20 mouse cellular contexts compared by ENCODE assay signal in the genomic region with DNA sequence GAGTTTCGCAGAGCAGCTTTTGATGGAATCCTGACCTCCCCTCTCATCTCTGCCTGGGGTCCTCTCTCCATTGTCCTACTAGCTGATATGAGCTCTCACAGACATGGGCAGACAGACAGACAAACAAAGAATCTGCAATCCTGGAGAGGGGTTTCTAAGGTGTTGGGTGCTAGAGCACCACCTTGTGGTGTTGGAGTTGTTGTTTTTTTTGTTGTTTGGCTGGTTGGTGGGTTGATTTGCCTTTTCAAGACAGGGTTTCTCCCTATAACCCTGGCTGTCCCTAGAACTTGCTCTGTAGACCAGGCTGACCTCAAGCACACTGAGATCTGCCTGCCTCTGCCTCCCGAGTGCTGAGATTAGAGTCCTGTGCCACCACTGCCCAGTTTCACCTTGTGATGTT. TPM values are rescaled to one million over a fixed set of nuclear protein-coding genes. Genes with fewer than 3 reads are reported as not detected.
DNase-seq lines count a peak whose midpoint lies in the region; ATAC-seq and TF ChIP-seq lines count a peak whose summit lies in the region.
"Had no signal": no experiment of that assay in that cellular context is flagged by ENCODE, and none has a peak within 500 bp of the region (broad histone marks: within the 10 kb centered on the region; RNA-seq: fewer than 3 reads in every experiment).

No protein-coding gene starts in this region.

- no peak overlapping the region for H3K27ac ChIP-seq in intestine, postnatal 0 days (ENCODE audit: low read depth, low read length)
- H3K27ac ChIP-seq in intestine, embryonic 16.5 days (ENCODE audit: low read length) = no peak overlapping the region
- no peak overlapping the region for H3K27ac ChIP-seq in neural tube, embryonic 11.5 days (ENCODE audit: low read depth, low read length)
- 0 out of 2 replicates have a peak overlapping the region, but pooled peaks have one; percentile 8 for H3K27ac ChIP-seq in ES-E14 (ENCODE audit: insufficient read depth, low read depth, low read length, poor library complexity, severe bottlenecking)
- H3K27ac ChIP-seq in stomach, postnatal 0 days (replicated peaks) = no peak overlapping the region
- H3K27ac ChIP-seq: liver, embryonic 15.5 days had no signal

- DNase-seq in neural tube, embryonic 11.5 days (ENCODE audit: low spot score) = peak; percentile 5
- no peak for DNase-seq in neural tube, embryonic 10.5 days (ENCODE audit: extremely low spot score, low spot score)
- DNase-seq in ES-E14 (ENCODE audit: low read depth, low spot score) = no peak
- no peak for DNase-seq in stomach, postnatal 0 days (ENCODE audit: low spot score)
- no peak for DNase-seq in thymus, postnatal 36 days
- DNase-seq: cerebellum, adult 8-10 months; heart, adult 11 months; heart, postnatal 14 days; kidney, postnatal 10 days; thymus, adult 18-20 months had no signal

- peak; percentile 49 for TF ChIP-seq CTCF in intestine, postnatal 0 days (IDR thresholded peaks at IDR 0.05; ENCODE audit: low read depth)
- peak; percentile 51 for TF ChIP-seq CTCF in stomach, postnatal 0 days (IDR thresholded peaks at IDR 0.05; ENCODE audit: low read depth)

- H3K36me3 ChIP-seq in intestine, postnatal 0 days (ENCODE audit: control insufficient read depth, insufficient read depth) = no peaks in the 10 kb centered on the region
- H3K36me3 ChIP-seq in intestine, embryonic 16.5 days (ENCODE audit: control insufficient read depth, insufficient read depth, low read length) = no peaks in the 10 kb centered on the region
- no peaks in the 10 kb centered on the region for H3K36me3 ChIP-seq in neural tube, embryonic 11.5 days (ENCODE audit: control insufficient read depth, insufficient read depth, low read length)
- H3K36me3 ChIP-seq in ES-E14 (ENCODE audit: control insufficient read depth, insufficient read depth, low read length, poor library complexity, severe bottlenecking) = no peaks in the 10 kb centered on the region
- H3K36me3 ChIP-seq in stomach, postnatal 0 days (ENCODE audit: control insufficient read depth, insufficient read depth, low read length) = no peaks in the 10 kb centered on the region
- H3K36me3 ChIP-seq: liver, embryonic 15.5 days had no signal

- ATAC-seq in intestine, postnatal 0 days = no peak
- ATAC-seq in intestine, embryonic 16.5 days = no peak
- no peak for ATAC-seq in neural tube, embryonic 11.5 days (ENCODE audit: insufficient read depth, low FRiP score, low TSS enrichment)
- ATAC-seq in stomach, postnatal 0 days (ENCODE audit: low FRiP score, low TSS enrichment) = no peak
- ATAC-seq: hindbrain, embryonic 16.5 days had no signal

- WGBS in intestine, postnatal 0 days = 72% methylated on average over 2 of the region's 2 CpGs
- 58% methylated on average over 2 of the region's 2 CpGs for WGBS in intestine, embryonic 16.5 days
- 53% methylated on average over 2 of the region's 2 CpGs for WGBS in neural tube, embryonic 11.5 days
- WGBS in stomach, postnatal 0 days = 59% methylated on average over 2 of the region's 2 CpGs

- no peak overlapping the region for H3K9ac ChIP-seq in intestine, postnatal 0 days (ENCODE audit: low read depth, low read length)
- no peak overlapping the region for H3K9ac ChIP-seq in intestine, embryonic 16.5 days (ENCODE audit: low read depth, low read length)
- H3K9ac ChIP-seq in neural tube, embryonic 11.5 days (ENCODE audit: low read length) = no peak overlapping the region
- peak overlapping the region; percentile 42; the same call in 1 of the 2 replicates for H3K9ac ChIP-seq in ES-E14 (ENCODE audit: insufficient read depth, low read depth, low read length, poor library complexity, severe bottlenecking)
- H3K9ac ChIP-seq in stomach, postnatal 0 days (ENCODE audit: low read length) = no peak overlapping the region
- H3K9ac ChIP-seq: liver, embryonic 15.5 days had no signal

- no peaks in the 10 kb centered on the region for H3K9me3 ChIP-seq in intestine, postnatal 0 days (ENCODE audit: control insufficient read depth)
- H3K9me3 ChIP-seq in intestine, embryonic 16.5 days (ENCODE audit: control insufficient read depth, low read length) = no peaks in the 10 kb centered on the region
- H3K9me3 ChIP-seq in neural tube, embryonic 11.5 days (ENCODE audit: control insufficient read depth, low read length) = no peaks in the 10 kb centered on the region
- H3K9me3 ChIP-seq in ES-E14 (ENCODE audit: control insufficient read depth, insufficient read depth, low read depth, low read length) = no peaks in the 10 kb centered on the region
- no peaks in the 10 kb centered on the region for H3K9me3 ChIP-seq in stomach, postnatal 0 days (ENCODE audit: control insufficient read depth, low read length)
- H3K9me3 ChIP-seq: liver, embryonic 15.5 days had no signal

- in situ Hi-C loops in ES-E14 (cut with MboI; ENCODE audit: low sequenced_read_pairs in 2 of 2, unreplicated experiment in 2 of 2) = no loop called here

- H3K4me2 ChIP-seq in intestine, postnatal 0 days (replicated peaks; ENCODE audit: low read depth) = no peak overlapping the region
- H3K4me2 ChIP-seq in intestine, embryonic 16.5 days (ENCODE audit: low read depth, low read length) = no peak overlapping the region
- no peak overlapping the region for H3K4me2 ChIP-seq in neural tube, embryonic 11.5 days (ENCODE audit: low read depth)
- H3K4me2 ChIP-seq in stomach, postnatal 0 days (replicated peaks; ENCODE audit: low read depth) = no peak overlapping the region
- H3K4me2 ChIP-seq: liver, embryonic 15.5 days had no signal

- TF ChIP-seq EP300 in stomach, postnatal 0 days (optimal IDR thresholded peaks at IDR 0.05) = no peak

- peaks cover 25% of the 10 kb centered on the region for H3K27me3 ChIP-seq in intestine, postnatal 0 days (replicated peaks; ENCODE audit: control insufficient read depth, insufficient read depth, low read length)
- peaks cover 7% of the 10 kb centered on the region for H3K27me3 ChIP-seq in intestine, embryonic 16.5 days (replicated peaks; ENCODE audit: control insufficient read depth, insufficient read depth, low read length)
- peaks cover 26% of the 10 kb centered on the region for H3K27me3 ChIP-seq in neural tube, embryonic 11.5 days (ENCODE audit: control insufficient read depth, insufficient read depth, low read length)
- no peaks in the 10 kb centered on the region for H3K27me3 ChIP-seq in stomach, postnatal 0 days (ENCODE audit: control insufficient read depth, insufficient read depth, low read length)

- 0 out of 2 replicates have a peak, but pooled peaks cover 3% of the 10 kb centered on the region for H3K4me1 ChIP-seq in intestine, postnatal 0 days (replicated peaks; ENCODE audit: control insufficient read depth, insufficient read depth, low read length)
- H3K4me1 ChIP-seq in intestine, embryonic 16.5 days (ENCODE audit: control insufficient read depth, insufficient read depth, low read length) = no peaks in the 10 kb centered on the region; the same call in 1 of the 2 replicates
- peaks cover 13% of the 10 kb centered on the region; the same call in 1 of the 2 replicates for H3K4me1 ChIP-seq in neural tube, embryonic 11.5 days (ENCODE audit: control insufficient read depth, insufficient read depth, low read length)
- H3K4me1 ChIP-seq in ES-E14 (ENCODE audit: control insufficient read depth in 2 of 2, insufficient read depth in 2 of 2, low read length in 2 of 2, poor library complexity in 1 of 2) = peaks cover 0 to 12% of the 10 kb centered on the region in 2 experiments; a peak in 2 of 4 replicates
- 0 out of 2 replicates have a peak, but pooled peaks cover 3% of the 10 kb centered on the region for H3K4me1 ChIP-seq in stomach, postnatal 0 days (replicated peaks; ENCODE audit: control insufficient read depth, insufficient read depth)

- H3K4me3 ChIP-seq in intestine, postnatal 0 days (ENCODE audit: low read depth, low read length) = no peak overlapping the region
- no peak overlapping the region for H3K4me3 ChIP-seq in intestine, embryonic 16.5 days (ENCODE audit: low read length)
- H3K4me3 ChIP-seq in neural tube, embryonic 11.5 days (ENCODE audit: low read depth, low read length) = no peak overlapping the region
- no peak overlapping the region for H3K4me3 ChIP-seq in ES-E14 (ENCODE audit: insufficient read depth in 1 of 2, low read depth in 1 of 2, low read length in 2 of 2, poor library complexity in 1 of 2, severe bottlenecking in 1 of 2)
- H3K4me3 ChIP-seq in stomach, postnatal 0 days (ENCODE audit: low read depth, low read length) = no peak overlapping the region
- H3K4me3 ChIP-seq: liver, embryonic 15.5 days had no signal

TF ChIP-seq in ES-E14, 5 proteins besides CTCF, POLR2A, EP300 and RAD21:
- TF ChIP-seq MAFK (IDR thresholded peaks at IDR 0.05; ENCODE audit: insufficient read depth, low read depth, low read length) = no peak
- 0 out of 2 replicates have a peak, but pooled peaks have one; percentile 42 for TF ChIP-seq ZNF384 (IDR thresholded peaks at IDR 0.05; ENCODE audit: low read depth, low read length)

RNA-seq across cellular contexts. Expression of a gene that starts 3.1 kb away (rescaled TPM):
- 2.4 and 2.6 TPM in 2 replicates for polyA plus RNA-seq in intestine, postnatal 0 days (2015; fragmentation: Nextera tagmentation; extraction: Ambion mirVana)
- 3.7 and 4.2 TPM in 2 replicates for polyA plus RNA-seq in intestine, embryonic 16.5 days (2015; fragmentation: Nextera tagmentation; extraction: Ambion mirVana)
- polyA plus RNA-seq in neural tube, embryonic 11.5 days (2014; fragmentation: Nextera tagmentation; extraction: Ambion mirVana) = 4.7 and 5.0 TPM in 2 replicates
- total RNA-seq in ES-E14 (2012; rRNA removed) = 10.2 and 14.7 TPM in 2 replicates
- 3.9 TPM in 2 replicates for polyA plus RNA-seq in stomach, postnatal 0 days (2015; fragmentation: Nextera tagmentation; extraction: Ambion mirVana)
- total RNA-seq: monocyte, adult 5-6 weeks had no signal

RNA-seq across cellular contexts. Expression of a gene that starts 17.9 kb away (rescaled TPM):
- polyA plus RNA-seq in intestine, postnatal 0 days (2015; fragmentation: Nextera tagmentation; extraction: Ambion mirVana) = 0.43 and 0.95 TPM in 2 replicates
- 0.88 and 1.1 TPM in 2 replicates for polyA plus RNA-seq in intestine, embryonic 16.5 days (2015; fragmentation: Nextera tagmentation; extraction: Ambion mirVana)
- not detected in 2 replicates for polyA plus RNA-seq in neural tube, embryonic 11.5 days (2014; fragmentation: Nextera tagmentation; extraction: Ambion mirVana)
- 2.8 and 3.8 TPM in 2 replicates for total RNA-seq in ES-E14 (2012; rRNA removed)
- polyA plus RNA-seq in stomach, postnatal 0 days (2015; fragmentation: Nextera tagmentation; extraction: Ambion mirVana) = not detected in 2 replicates
- total RNA-seq: heart, postnatal 14 days; layer of hippocampus, postnatal 14 days; monocyte, adult 5-6 weeks; neutrophil, adult 5-6 weeks had no signal
- polyA plus RNA-seq: embryonic facial prominence, embryonic 11.5 days; frontal cortex, adult 2 months; hindbrain, embryonic 16.5 days; limb, embryonic 11.5 days; liver, embryonic 15.5 days had no signal

RNA-seq across cellular contexts. Expression of a gene that starts 31.4 kb away (rescaled TPM):
- polyA plus RNA-seq in intestine, postnatal 0 days (2015; fragmentation: Nextera tagmentation; extraction: Ambion mirVana) = not detected in 2 replicates
- polyA plus RNA-seq in intestine, embryonic 16.5 days (2015; fragmentation: Nextera tagmentation; extraction: Ambion mirVana) = not detected in 2 replicates
- not detected in 2 replicates for polyA plus RNA-seq in neural tube, embryonic 11.5 days (2014; fragmentation: Nextera tagmentation; extraction: Ambion mirVana)
- not detected in 2 replicates for total RNA-seq in ES-E14 (2012; rRNA removed)
- not detected in 2 replicates for polyA plus RNA-seq in stomach, postnatal 0 days (2015; fragmentation: Nextera tagmentation; extraction: Ambion mirVana)
- total RNA-seq: heart, postnatal 14 days; layer of hippocampus, postnatal 14 days; monocyte, adult 5-6 weeks; neutrophil, adult 5-6 weeks had no signal
- polyA plus RNA-seq: embryonic facial prominence, embryonic 11.5 days; frontal cortex, adult 2 months; hindbrain, embryonic 16.5 days; limb, embryonic 11.5 days; liver, embryonic 15.5 days had no signal

RNA-seq across cellular contexts. Expression of a gene that starts 37.4 kb away (rescaled TPM):
- 2.6 and 3.0 TPM in 2 replicates for polyA plus RNA-seq in intestine, postnatal 0 days (2015; fragmentation: Nextera tagmentation; extraction: Ambion mirVana)
- 5.8 and 6.4 TPM in 2 replicates for polyA plus RNA-seq in intestine, embryonic 16.5 days (2015; fragmentation: Nextera tagmentation; extraction: Ambion mirVana)
- polyA plus RNA-seq in neural tube, embryonic 11.5 days (2014; fragmentation: Nextera tagmentation; extraction: Ambion mirVana) = 0.69 TPM in 2 replicates
- 3.2 and 5.5 TPM in 2 replicates for total RNA-seq in ES-E14 (2012; rRNA removed)
- 3.9 and 4.3 TPM in 2 replicates for polyA plus RNA-seq in stomach, postnatal 0 days (2015; fragmentation: Nextera tagmentation; extraction: Ambion mirVana)
